Mouse (Mus musculus): Measurements from ENCODE around the gene Fam184b.

GRCm38 (mm10) chr5:45627771-45628170 is 11.6 kb downstream of the Fam184b start:
- no peak for TF ChIP-seq CTCF (conservative IDR thresholded peaks at IDR 0.05 in 1 of 2, IDR thresholded peaks at IDR 0.05 in 1 of 2; ENCODE audit: low read depth in 2 of 2, low read length in 2 of 2)
- no peak for TF ChIP-seq MAX (IDR thresholded peaks at IDR 0.05; ENCODE audit: low read length)
- no peak for TF ChIP-seq IRF4 (IDR thresholded peaks at IDR 0.05; ENCODE audit: low read depth, low read length)
- no peak for TF ChIP-seq ZMIZ1 (IDR thresholded peaks at IDR 0.05; ENCODE audit: low read depth, low read length)
- TF ChIP-seq POLR2A (IDR thresholded peaks at IDR 0.05; ENCODE audit: low read depth, low read length) = no peak
- no peak for TF ChIP-seq USF2 (conservative IDR thresholded peaks at IDR 0.05; ENCODE audit: low read depth, low read length)
- no peak for TF ChIP-seq POLR2AphosphoS2 (IDR thresholded peaks at IDR 0.05; ENCODE audit: low read depth, low read length)
- no peak for TF ChIP-seq MAZ (IDR thresholded peaks at IDR 0.05; ENCODE audit: low read depth, low read length)
- TF ChIP-seq USF1 (IDR thresholded peaks at IDR 0.05; ENCODE audit: low read depth, low read length) = no peak
